Mouse (Mus musculus) thymus, postnatal 14 days (tissue): ENCODE measurements around the gene Fam222b.
A peak's percentile ranks its signal among the peaks of the same experiment; 100 is the strongest.

Experiments
- DNase-seq: peaks from one replicate; pipeline ENCODE4 v3.0.0; 2021

Gene Fam222b

GRCm38 (mm10) chr11:78166161-78166560, 71.7 kb downstream of the Fam222b start:
- no peak for DNase-seq

- no peak for DNase-seq
These were observed 72.2 kb downstream of the Fam222b start for GRCm38 (mm10) chr11:78166640-78167039.

GRCm38 (mm10) chr11:78167257-78167959, 72.9 kb downstream of the Fam222b start:
- no peak for DNase-seq

- peak; percentile 87 for DNase-seq
These were observed 74.3 kb downstream of the Fam222b start for GRCm38 (mm10) chr11:78168541-78169468.

- DNase-seq: no peak
These were observed 75.8 kb downstream of the Fam222b start for GRCm38 (mm10) chr11:78170306-78170705.

- DNase-seq: no peak
These were observed 76.9 kb downstream of the Fam222b start for GRCm38 (mm10) chr11:78171328-78171727.

- no peak for DNase-seq
These were observed 77.7 kb downstream of the Fam222b start for GRCm38 (mm10) chr11:78172034-78172747.

- DNase-seq: no peak
These were observed 78.4 kb downstream of the Fam222b start for GRCm38 (mm10) chr11:78172748-78173383.

GRCm38 (mm10) chr11:78174506-78174905, 80.0 kb downstream of the Fam222b start:
- DNase-seq: no peak

- no peak for DNase-seq
These were observed 81.4 kb downstream of the Fam222b start for GRCm38 (mm10) chr11:78175771-78176401.

- DNase-seq: peak; percentile 96
These were observed 82.0 kb downstream of the Fam222b start, which contains the start of the genes Nek8 and Tlcd1 for GRCm38 (mm10) chr11:78176402-78176862. Gene Nek8, minus strand, starts transcription at chr11:78176675. Gene Tlcd1, plus strand, starts transcription at chr11:78176711.

GRCm38 (mm10) chr11:78176905-78177331, 82.5 kb downstream of the Fam222b start:
- DNase-seq: peak; percentile 38

GRCm38 (mm10) chr11:78177437-78177836, 83.0 kb downstream of the Fam222b start:
- peak; percentile 32 for DNase-seq

- peak; percentile 94 for DNase-seq
These were observed 83.7 kb downstream of the Fam222b start for GRCm38 (mm10) chr11:78177903-78178858.

- peak; percentile 50 for DNase-seq
These were observed 84.5 kb downstream of the Fam222b start for GRCm38 (mm10) chr11:78178859-78179437.

- no peak for DNase-seq
These were observed 85.1 kb downstream of the Fam222b start for GRCm38 (mm10) chr11:78179438-78179999.

- no peak for DNase-seq
These were observed 85.8 kb downstream of the Fam222b start for GRCm38 (mm10) chr11:78180081-78180761.

- DNase-seq: no peak
These were observed 87.4 kb downstream of the Fam222b start for GRCm38 (mm10) chr11:78181830-78182357.

GRCm38 (mm10) chr11:78182450-78182849, 88.0 kb downstream of the Fam222b start:
- DNase-seq: no peak
